Mouse (Mus musculus) E14TG2a.4 (cell line): Measurements from ENCODE around the gene Mettl21a.

Source experiments
- CTCF ChIP-seq: conservative IDR thresholded peaks from 2 replicates; pipeline ENCODE4 v1.5.1; 2014; ENCODE audit warnings: low read length
- POU5F1 ChIP-seq: IDR thresholded peaks from 2 replicates; pipeline ENCODE4 v1.6.1; 2014; ENCODE audit warnings: low read length, borderline replicate concordance

- no peak for TF ChIP-seq CTCF
- TF ChIP-seq POU5F1 = no peak
Measured at GRCm38 (mm10) chr1:64614801-64615345, 2.2 kb downstream of the Mettl21a start.
